Mouse (Mus musculus): ENCODE results near the gene Gpc1.
A peak's percentile ranks its signal among the peaks of the same experiment; 100 is the strongest.

Gpc1 gene

DNA sequence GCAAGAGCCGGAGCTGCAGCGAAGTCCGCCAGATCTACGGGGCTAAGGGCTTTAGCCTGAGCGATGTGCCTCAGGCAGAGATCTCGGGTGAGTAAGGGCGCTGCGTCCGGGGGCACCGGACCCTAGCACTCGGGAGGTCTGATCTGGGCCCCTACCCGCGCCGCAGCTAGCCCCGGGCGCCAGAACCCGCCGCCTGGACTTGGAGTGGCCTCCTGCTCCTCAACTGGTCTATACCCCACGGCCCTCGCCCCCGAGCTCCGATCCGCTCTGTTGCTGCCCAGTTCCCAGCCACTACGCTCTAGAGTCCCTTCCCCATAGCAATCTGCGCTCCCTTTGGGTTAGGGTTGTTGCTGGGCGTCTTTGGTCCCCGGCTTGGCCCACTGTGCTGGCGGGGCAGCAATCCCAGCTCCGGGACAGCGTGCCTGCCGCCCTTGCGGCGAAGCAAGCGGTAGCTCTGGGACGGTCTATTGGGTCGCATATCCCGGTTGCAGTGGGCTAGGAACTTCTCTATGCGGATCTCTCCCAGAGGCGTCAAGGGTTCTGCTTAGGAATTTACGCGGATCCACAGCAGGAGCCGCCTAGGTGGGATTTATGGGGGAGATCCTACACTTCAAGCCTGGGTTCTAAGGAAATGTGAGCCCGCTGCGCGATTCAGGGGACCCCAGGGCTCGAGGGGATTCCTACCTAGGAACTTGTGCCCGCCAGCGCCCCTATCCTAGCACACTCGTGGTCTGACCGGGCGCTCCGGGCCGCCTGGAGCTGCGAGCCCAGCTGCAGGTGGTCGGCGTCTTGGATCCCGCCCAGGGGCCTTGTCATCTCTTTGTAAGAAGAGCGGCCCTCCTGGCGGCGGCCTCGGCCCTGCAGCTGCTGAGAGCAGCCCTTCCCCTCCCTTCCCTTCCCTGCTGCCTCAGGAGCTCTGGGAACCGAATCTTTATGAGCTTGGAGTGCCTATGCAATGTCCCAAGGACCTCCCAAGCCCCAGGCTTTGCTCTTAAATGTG, 866 bp downstream of the Gpc1 start:
- DNase-seq (ENCODE audit: inconsistent age in 2 of 2, low spot score in 1 of 2) = peak; percentile 64 to 88

DNA sequence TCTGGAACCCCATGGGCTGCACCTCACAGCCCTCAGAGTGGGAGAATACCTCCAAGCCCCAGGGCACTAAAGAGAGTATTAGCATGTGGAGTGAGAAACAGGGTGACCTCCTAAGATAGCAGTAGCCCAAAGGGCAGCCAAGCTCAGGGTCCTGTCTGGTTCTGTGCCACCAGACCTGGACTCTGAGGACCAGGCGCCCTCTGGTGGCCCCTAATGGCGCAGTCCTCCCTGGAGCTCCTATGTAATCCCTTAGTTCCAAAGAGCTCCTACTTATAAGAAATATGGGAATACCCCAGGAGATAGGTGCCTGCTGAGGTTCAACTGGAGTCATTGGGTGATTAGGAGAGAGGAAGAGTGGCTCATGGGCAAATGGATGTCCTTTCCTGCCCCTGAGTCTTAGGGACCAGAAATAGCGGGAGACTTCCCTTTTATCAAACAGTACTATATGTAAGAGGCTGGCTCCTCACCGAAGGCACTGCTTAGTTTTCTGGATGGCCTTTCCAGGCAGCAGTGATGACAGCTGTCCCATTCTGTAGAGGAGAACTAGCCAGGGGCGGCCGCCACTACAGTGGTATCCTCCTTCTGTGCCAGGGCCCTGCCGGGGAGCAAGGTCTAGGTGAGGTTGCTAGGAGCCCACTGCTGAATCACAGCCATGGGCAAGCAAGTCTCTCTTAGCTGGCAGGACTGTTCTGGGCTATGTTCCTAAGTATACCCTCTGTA, 2.7 kb downstream of the Gpc1 start:
- DNase-seq (ENCODE audit: inconsistent age in 2 of 2, low spot score in 1 of 2) = peak; percentile 82 to 94

DNA sequence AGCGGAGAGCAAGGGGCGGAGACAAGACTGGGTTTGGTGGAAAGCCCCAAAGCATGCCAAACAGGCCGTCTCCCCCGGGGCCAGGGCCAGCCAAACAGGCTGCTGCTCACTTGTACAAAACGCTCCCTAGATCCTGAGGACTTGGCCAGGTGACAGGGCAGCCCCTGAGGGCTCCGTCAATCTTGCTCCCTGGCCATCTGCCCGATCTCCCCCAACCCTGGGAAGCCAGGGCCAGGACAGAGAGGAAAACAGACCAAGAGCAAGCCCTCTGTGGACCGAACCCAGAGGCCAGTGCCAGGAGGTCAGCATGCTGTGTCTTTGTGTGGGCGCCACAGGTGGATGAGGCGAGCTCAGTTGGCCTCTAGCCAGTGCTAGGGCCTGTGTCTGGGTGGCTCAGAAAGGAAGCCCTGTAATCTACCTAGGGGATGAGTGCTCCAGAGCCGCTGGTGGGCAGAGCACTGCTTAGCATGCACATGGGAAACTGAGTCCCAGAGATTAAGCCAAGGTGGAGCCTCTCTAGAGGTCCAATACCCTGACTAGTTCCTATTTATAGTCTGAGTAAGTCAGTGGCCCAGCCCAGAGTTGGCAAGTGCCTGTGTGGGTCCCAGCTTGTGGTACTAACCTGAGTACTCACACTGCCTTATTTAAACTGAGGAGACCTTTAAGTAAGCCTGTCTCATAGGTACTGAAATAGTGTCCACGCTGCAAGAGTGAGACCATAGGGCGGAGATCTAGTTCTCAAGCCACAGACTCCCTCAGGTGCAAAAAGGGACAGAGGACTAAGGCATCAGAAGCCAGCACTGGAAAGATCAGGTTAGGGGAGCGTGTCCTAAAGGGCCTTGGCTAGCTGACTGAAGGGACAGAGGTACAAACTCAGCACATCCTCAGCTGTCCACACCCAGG, 6.7 kb downstream of the Gpc1 start:
- DNase-seq (ENCODE audit: inconsistent age in 2 of 2, low spot score in 1 of 2) = peak in 1 of 2 experiments; percentile 68

DNA sequence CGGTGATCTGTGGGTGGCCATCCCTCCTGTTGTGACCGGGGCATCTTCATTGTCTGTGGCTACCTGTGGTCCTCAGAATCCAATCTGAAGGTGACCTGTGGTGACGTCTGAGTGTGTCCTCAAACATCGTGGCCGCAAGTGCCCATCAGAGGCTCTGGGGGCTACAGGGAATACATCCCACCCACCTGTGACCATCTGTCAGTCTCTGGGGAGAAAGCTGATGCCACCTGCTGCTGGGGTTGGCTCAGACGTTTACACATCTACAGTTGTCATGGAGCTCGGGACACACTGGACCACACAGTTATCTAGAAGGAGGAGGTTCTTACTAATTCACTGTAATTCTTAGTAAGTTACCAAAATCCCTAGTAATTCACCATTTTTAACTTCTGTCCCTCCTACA, 7.8 kb downstream of the Gpc1 start:
- no peak for DNase-seq (ENCODE audit: inconsistent age in 2 of 2, low spot score in 1 of 2)

DNA sequence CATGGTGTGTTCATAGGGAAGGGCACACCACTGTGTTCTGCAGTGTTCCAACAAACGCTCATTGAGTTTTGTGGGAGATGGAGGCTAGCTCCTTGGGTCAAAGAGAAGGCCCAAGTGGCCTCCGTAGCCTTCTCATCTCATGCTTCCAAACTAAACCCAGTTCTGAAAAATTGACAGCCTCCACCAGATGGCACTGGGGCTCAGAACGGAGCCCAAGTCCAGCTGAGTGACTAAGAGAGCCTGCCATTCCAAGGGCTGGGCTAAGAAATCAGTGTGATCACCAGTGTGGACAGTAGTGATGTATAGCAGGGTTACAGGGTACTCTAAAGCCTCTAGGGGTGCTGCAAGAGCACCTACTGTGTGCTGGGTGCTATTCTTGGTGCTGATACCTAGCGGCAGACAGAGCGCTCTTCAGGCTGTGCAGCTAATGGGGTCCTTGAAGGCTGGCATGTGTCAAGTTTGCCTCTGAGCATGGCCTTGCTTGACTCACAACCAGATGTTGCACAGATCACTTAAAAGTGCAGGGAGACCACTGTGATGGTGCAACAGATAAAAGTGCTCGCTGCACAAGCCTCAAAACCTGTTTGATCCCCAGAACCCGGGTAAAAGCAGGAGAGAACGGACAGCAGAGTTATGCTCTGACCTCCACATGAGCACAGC, 8.9 kb downstream of the Gpc1 start:
- peak; percentile 51 to 82 for DNase-seq (ENCODE audit: inconsistent age in 2 of 2, low spot score in 1 of 2)

DNA sequence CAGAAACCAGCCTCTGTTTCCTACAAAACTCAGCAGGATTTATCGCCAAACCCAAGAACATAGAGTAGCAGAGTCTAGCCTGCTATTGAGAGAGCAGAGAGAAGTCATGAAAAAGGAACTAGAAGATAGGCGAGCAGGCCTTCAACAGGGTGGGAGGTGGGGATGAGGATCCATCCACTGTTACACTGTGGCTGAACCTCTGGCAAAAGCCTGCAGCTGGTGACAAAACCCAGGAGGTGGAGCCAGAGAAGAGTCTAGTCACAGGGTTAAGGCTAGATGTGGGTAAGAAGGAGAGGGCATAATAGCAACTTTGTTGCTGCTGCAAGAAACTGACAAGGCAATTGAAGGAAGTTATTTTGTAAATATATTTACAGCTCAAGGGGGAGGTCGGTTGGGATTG, 10.0 kb downstream of the Gpc1 start:
- no peak for DNase-seq (ENCODE audit: inconsistent age in 2 of 2, low spot score in 1 of 2)

DNA sequence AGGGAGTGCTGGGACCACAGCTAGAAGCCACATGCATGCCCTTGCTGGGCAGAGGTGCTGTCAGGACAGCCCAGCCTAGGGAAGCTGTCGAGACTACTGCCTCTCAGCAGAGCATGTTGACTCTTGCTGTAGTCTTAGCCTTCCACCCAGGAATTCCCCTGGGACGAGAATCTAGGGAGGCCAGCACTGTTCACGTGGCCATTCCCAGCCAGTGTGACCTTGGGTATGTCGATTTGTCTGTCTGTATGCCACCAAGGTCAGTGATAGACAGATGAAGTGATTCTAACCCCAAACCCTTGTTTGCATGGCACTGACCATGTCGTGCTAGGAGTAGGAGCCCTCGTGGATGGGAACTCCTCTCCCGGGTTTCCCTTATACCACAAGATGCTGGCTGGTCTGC, 14.4 kb downstream of the Gpc1 start:
- peak in 1 of 2 experiments; percentile 53 for DNase-seq (ENCODE audit: inconsistent age in 2 of 2, low spot score in 1 of 2)

DNA sequence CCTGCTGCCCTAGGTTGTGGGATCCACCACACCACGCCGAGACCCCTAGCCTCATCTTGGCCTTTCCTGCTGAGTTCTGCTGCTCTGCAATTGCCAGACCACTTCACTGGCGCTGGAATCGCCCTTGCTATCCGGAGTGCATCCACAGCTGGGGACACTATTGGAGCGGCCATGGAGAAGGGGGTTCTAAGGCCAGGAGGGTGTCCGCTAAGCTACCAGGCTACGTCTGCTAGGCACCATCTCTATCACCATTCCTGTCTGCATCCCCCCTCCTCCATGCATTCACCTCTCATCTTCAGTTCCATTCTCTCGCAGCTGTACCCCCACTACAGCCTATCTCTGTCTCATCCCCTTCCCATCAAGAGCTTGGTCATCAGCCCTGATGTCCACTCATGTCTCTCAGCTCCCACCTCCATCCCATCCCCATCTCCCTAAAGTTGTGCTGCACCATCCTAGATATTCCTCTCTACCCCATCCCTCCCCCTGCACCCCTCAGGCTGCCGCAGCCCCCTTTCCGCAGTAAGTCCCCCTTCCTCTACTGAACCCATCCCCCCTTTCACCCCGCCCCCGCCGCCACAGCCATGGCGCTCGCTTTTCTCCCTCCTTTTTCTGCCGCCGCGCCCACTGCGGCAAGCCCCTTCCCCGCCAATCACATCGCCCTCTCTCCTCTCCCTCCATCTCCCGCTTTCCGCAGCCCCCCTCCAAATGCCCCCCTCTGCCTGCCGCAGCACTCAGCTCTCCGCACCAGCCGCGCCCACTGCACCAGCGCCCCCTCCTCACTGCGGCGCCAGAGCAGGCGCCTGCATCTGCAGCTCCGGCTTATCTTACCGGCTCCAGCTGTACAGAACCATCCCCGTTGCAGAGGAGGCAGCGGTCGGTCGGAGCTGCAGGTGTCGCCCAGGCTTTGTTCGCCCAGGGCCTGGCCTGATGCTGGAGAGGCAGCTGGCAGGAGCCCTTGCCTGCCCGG, 16.7 kb downstream of the Gpc1 start:
- peak in 1 of 2 experiments; percentile 43 for DNase-seq (ENCODE audit: inconsistent age in 2 of 2, low spot score in 1 of 2)

DNA sequence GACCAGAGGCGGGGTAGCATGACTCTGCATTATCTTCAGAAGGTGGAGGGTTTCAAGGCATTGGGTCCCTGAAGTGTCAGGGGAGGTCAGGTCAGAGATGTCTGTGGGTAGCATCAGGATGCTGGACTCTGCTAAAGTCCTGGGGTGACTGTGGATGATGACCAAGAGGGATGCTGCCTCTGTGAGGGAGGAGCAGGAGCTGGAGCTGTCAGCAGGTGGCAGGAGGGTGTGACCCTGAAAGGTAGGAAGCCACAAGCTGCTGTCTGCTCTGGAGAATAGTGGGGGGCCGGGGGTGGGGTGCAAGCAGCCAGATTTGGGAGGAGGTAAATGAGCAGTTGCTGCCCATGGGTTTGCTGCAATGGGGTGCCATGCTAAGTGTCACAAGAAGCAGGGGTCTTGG, 18.0 kb downstream of the Gpc1 start:
- DNase-seq (ENCODE audit: inconsistent age in 2 of 2, low spot score in 1 of 2) = no peak

DNA sequence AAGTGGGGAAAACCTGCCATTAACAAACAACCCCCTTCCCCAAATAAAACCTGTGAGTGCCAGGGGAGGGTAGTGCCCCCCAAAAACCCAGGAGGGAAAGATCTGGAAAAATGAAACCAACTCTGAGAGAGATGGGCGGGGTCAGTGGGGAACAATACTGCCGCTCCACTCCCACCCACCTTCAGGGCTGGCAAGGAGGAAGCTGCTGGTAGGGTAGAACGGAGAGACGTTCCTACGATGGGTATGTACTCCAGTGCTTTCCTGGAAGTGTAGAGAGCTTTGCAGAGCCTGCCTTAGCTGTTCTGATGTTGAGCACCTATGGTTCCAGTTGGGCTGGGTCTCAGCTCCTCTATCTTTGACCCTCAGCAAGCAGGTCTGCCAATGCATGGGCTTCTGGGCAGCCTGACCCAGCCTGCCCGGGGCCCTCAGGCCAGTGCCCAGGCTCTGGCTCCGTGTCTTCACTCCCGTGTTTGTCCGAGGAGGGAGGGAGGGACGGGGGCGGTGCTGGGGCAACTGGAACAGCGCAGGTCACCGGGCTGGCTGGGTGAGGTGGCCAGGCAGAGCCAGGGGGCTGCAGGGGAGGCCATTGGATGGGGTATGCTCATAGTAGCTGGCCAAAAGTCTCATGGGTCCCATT, 18.6 kb downstream of the Gpc1 start:
- no peak for DNase-seq (ENCODE audit: inconsistent age in 2 of 2, low spot score in 1 of 2)

DNA sequence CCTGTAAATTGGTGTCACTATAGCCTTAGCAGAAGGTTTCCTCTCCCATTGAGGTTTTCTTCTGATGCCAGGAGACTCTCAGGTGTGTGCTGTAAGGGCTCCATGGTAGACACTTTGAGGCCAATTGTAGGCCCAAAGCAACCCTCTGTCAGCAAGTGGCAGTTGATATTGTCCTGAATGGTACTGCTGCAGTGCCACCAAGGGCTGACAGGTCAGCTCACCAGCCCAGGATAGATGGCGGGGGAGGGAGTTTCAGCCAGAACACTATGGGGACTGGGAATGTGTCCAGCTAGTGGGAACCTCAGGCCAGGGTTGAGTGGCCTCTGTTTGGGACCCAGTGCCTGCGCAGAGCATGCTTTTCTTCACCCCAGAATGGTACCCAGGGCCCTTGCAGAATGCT, 21.0 kb downstream of the Gpc1 start:
- DNase-seq (ENCODE audit: inconsistent age in 2 of 2, low spot score in 1 of 2) = no peak

DNA sequence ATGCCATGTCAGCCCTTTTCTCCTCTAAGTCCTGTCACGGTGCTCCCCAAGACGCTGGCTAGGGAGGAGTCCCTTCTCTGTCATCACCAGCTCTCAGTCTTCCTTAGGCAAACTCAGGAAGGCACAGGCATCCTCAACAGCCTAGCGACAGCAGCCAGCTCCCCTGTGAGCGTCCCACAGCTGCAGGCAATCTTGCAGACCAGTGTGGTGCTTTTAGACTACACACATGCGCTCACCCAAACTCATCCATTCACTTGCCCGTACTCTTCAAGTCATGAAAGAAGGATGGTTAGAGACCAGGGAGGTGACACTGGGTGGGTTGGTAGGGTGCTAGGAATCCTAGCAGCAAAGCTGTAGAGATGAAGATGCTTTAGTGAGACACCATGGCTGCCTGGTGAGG, 30.1 kb downstream of the Gpc1 start:
- DNase-seq (ENCODE audit: inconsistent age in 2 of 2, low spot score in 1 of 2) = no peak

DNA sequence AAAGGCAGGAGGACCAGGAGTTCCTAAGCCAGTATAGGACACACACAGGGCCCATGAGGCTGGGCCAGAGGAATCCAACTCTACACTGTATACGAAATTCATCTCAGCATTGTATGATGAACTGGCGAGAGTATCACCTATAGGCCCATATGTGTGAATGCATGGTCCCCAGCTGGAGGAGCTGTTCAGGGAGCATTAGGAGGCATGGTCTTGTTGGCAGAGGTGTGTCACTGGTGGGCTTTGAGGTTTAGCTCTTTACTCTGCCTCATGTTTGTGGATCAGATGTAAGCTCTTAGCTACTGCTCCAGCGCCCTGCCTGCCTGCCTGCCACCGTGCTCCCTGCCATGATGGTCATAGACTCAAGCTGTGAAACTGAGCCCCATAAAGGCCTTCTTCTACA, 31.8 kb downstream of the Gpc1 start:
- DNase-seq (ENCODE audit: inconsistent age in 2 of 2, low spot score in 1 of 2) = no peak

DNA sequence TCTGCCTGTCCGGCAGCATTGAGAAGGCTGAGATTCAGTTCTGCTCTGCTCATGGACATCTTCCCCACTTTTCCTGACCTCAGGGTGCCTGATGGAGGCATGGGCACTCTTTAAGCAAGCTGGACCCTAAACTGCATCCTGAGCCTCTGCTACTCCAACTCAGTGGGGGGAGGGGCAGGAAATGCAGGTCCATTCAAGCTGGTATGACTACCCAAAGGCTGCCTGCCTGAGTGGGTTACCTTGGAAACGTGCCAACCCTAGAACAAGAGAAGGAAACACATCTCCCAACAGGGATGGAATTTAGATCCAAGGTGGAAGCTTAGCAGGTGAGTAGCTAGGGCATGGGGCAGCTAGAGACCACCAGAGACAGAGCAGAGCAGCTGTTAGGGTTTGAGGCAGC, 34.7 kb downstream of the Gpc1 start:
- DNase-seq (ENCODE audit: inconsistent age in 2 of 2, low spot score in 1 of 2) = no peak

DNA sequence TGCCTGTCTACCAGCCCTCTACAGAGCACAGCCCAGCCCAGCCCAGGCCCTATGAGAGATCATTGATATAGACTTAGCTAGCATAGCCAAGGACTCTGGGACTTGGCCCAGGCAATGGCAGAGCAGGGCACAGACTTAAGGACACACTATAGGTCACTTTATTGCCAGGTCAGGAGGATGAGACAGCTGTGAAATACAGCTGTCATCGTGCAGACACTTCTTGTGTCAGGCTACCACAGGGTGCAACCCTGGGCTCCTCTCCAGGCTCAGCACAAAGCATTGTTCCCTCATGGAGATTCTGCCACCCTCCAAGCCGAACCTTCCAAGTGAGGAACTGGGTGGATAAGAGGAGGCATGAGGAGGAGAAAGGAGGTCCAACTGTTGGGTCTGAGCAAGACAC, 38.5 kb downstream of the Gpc1 start:
- no peak for DNase-seq (ENCODE audit: inconsistent age in 2 of 2, low spot score in 1 of 2)

DNA sequence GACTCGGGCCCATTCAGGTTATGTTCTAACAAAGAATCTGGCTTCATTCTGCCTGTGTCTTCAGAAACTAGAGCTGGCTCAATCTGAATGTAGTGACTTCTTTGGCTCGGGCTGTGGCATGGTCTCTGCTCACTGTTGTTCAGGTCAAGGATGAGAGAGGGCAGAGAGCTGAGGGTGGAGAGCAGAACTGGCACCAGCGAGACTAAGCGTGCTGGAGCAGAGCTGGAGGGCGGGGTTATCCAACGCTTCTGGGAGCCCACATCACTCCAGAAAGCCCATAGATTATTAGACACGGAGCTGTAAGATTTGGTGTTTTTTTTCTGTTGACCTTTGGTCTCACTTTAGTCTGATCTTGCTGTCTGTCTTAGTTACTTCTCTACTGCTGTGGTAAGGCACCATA, 41.2 kb downstream of the Gpc1 start:
- no peak for DNase-seq (ENCODE audit: inconsistent age in 2 of 2, low spot score in 1 of 2)

DNA sequence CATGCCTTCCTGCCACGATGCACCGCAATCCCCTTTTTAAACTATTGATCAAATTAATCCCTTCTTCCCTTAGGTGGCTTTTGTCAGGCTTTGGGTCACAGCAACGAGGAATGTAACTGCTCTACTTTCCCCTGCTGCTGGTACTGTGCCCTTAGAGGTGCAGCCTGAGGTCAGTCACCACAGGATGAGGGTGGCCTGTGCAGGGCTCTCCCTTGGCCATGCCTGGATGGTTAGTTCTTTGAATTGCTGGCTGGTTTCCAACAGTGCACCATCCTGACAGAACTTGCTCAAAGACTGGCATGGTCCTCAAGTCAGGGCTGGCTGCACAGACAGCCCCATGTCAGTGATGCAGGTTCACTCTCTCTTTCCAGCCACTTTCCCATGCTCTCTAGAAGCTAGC, 42.6 kb downstream of the Gpc1 start:
- no peak for DNase-seq (ENCODE audit: inconsistent age in 2 of 2, low spot score in 1 of 2)

DNA sequence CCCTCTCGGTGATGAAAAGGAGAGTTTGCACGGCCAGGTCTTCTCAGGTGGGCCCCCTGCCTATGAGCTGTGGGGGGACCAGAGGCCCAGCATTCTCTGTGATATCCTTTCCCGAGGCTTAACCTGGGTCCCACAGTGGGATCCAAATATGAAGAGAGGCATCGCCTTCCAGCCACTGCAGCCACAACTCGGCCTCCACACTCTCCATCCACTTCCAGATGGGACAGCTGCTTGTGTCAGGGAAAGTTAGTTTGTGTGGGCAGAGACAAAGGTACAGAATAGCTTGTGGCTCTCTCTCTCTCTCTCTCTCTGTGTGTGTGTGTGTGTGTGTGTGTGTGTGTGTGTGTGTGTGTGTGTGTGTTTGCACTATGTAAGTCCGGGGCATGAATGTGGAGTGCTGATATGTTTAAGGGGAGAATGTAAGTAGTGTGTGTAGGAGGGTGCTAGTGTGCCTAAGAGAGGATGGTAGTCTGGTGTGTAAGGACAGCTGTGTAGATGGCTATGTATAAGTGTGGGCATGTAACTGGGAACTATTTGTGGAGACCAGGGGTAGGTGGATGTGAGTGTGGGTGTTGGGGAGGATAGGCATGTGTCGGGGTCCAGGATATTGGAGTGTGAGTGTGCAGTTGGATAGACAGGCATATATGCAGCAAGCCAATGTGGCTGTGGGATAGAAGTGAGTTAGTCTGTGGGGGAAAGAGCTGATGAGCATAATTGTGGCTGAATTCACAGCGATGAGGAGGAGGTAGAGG, 44.1 kb downstream of the Gpc1 start:
- no peak for DNase-seq (ENCODE audit: inconsistent age in 2 of 2, low spot score in 1 of 2)
